Mouse (Mus musculus) G1E (cell line): ENCODE data around the gene Foxe1.

Experiments used
- CTCF ChIP-seq: IDR thresholded peaks from 2 replicates; pipeline ENCODE4 v1.5.1; 2012; ENCODE audit warnings: low read depth, low read length, inconsistent platforms, mixed read lengths
- GATA1 ChIP-seq: IDR thresholded peaks from 2 replicates; pipeline ENCODE4 v1.6.1; 2012; ENCODE audit warnings: borderline replicate concordance, low read length, inconsistent platforms, mixed read lengths

GRCm38 (mm10) chr4:46395736-46396135 lies 52.3 kb downstream of the Foxe1 start:
- TF ChIP-seq GATA1 (no peak), CTCF (no peak)
